Mouse (Mus musculus): ENCODE data around the gene Nppa. TPM values are rescaled to one million over a fixed set of nuclear protein-coding genes. Genes with fewer than 3 reads are reported as not detected.

Gene Nppa
- polyA plus RNA-seq, 1 experiment from 2014 or later = 1.3 TPM

DNA sequence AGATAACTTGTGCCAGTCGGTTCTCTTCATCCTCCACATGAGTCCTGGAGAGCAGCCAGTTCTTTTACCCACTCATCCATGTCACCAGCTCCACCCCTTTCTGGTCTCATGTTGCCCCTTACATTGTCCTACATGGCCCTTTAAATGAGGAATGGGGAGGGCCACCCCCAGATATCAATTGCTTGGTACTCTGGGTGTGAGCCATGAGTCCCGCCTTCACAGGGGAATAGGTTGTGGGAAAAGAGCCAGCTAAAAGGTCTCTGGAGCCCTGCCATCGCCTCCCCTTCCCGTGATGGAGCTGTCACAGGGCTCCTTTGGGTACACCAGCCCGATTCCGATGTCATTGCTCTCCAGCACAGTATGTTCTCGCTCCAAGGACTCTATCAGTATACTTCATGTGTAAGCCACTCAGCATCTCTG is 21.1 kb upstream of the Nppa start:
- H3K27me3 ChIP-seq (replicated peaks) = 0 out of 2 replicates have a peak, but pooled peaks cover 8% of the 10 kb centered on the region
- WGBS (ENCODE audit: insufficient replicate concordance) = 66% methylated on average over 7 of the region's 7 CpGs

DNA sequence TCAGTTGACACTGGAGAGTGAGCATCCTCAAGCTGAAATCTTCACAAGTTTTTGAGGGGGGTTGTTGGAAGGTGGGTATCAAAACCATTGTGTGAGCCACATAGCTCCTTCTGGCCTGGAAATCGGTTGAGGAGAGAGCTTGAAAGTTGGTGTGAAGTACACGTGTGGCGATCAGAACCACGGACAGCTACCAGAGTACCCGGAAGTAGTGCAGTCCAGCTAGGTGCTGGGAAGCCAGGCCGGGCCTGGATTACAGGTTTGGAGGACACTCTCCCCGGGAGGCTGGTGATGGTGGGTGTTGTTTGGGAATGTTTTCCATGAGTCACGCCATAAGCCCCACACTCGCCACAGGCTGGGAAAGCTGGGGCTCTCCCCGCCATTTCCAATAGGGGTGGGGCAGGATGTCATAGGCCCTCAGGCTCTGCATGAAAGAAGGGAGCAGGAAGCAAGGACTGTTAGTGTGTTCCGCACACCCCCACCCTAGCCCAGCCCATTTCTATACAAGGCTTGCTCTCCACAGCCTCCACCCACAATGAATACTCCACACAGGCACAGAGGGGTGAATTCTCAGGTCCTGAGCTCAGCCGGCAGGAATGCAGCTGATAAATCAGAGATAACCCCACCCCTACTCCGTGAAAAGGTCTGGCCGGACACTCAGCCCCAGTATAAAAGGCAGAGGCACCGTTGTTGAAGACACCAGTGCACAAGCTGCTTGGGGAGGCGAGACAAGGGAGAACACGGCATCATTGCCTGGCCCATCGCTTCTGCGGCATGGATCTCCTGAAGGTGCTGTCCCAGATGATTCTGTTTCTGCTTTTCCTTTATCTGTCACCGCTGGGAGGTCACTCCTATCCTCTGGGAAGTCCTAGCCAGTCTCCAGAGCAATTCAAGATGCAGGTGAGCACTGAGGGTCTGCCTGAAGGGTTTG is 15.1 kb upstream of the Nppa start, which contains the start of gene Nppb:
Gene Nppb (plus strand): TSS at position 584 of the 928 bp plus-strand sequence.
- no peaks in the 10 kb centered on the region for H3K36me3 ChIP-seq
- no peaks in the 10 kb centered on the region for H3K9me3 ChIP-seq (replicated peaks)
- ATAC-seq = 0 out of 2 replicates have a peak, but pooled peaks have one; percentile 35
- H3K4me3 ChIP-seq = no peak within 1 kb of the TSS
- WGBS (ENCODE audit: insufficient replicate concordance) = 22% methylated on average over 20 of the region's 20 CpGs
- H3K4me1 ChIP-seq = 0 out of 2 replicates have a peak, but pooled peaks cover 4% of the 10 kb centered on the region
- H3K27ac ChIP-seq = no peak within 1 kb of the TSS
- peak within 1 kb of the TSS; percentile 25; the same call in 1 of the 2 replicates for H3K4me2 ChIP-seq
- H3K9ac ChIP-seq = no peak within 1 kb of the TSS
- H3K27me3 ChIP-seq (replicated peaks) = peaks cover 25% of the 10 kb centered on the region

More for the DNA sequence above, 21.1 kb upstream of the Nppa start:
- Histone ChIP-seq H3K4me2 (no peak overlapping the region), H3K36me3 (no peaks in the 10 kb centered on the region), H3K4me1 (peaks cover 9% of the 10 kb centered on the region), H3K4me3 (no peak overlapping the region), H3K27ac (no peak overlapping the region), H3K9me3 (replicated peaks) (no peaks in the 10 kb centered on the region), H3K9ac (no peak overlapping the region)
- no peak for ATAC-seq

- 39% methylated on average over 7 of the region's 7 CpGs for WGBS (ENCODE audit: insufficient replicate concordance)
- Histone ChIP-seq H3K9ac (no peak overlapping the region), H3K27ac (no peak overlapping the region), H3K4me2 (no peak overlapping the region), H3K4me3 (no peak overlapping the region), H3K27me3 (replicated peaks) (0 out of 2 replicates have a peak, but pooled peaks cover 4% of the 10 kb centered on the region), H3K9me3 (replicated peaks) (no peaks in the 10 kb centered on the region), H3K36me3 (no peaks in the 10 kb centered on the region), H3K4me1 (no peaks in the 10 kb centered on the region)
- ATAC-seq = no peak
Observed at GRCm38 (mm10) chr4:147993571-147994095, 6.9 kb upstream of the Nppa start.

- Histone ChIP-seq H3K27me3 (replicated peaks) (no peaks in the 10 kb centered on the region), H3K9me3 (replicated peaks) (no peaks in the 10 kb centered on the region), H3K4me1 (no peaks in the 10 kb centered on the region), H3K4me2 (no peak overlapping the region), H3K4me3 (no peak overlapping the region), H3K27ac (no peak overlapping the region), H3K36me3 (no peaks in the 10 kb centered on the region), H3K9ac (no peak overlapping the region)
- no peak for ATAC-seq
- WGBS (ENCODE audit: insufficient replicate concordance) = 60% methylated on average over 3 of the region's 3 CpGs
Observed at GRCm38 (mm10) chr4:147995311-147995710, 5.2 kb upstream of the Nppa start.

DNA sequence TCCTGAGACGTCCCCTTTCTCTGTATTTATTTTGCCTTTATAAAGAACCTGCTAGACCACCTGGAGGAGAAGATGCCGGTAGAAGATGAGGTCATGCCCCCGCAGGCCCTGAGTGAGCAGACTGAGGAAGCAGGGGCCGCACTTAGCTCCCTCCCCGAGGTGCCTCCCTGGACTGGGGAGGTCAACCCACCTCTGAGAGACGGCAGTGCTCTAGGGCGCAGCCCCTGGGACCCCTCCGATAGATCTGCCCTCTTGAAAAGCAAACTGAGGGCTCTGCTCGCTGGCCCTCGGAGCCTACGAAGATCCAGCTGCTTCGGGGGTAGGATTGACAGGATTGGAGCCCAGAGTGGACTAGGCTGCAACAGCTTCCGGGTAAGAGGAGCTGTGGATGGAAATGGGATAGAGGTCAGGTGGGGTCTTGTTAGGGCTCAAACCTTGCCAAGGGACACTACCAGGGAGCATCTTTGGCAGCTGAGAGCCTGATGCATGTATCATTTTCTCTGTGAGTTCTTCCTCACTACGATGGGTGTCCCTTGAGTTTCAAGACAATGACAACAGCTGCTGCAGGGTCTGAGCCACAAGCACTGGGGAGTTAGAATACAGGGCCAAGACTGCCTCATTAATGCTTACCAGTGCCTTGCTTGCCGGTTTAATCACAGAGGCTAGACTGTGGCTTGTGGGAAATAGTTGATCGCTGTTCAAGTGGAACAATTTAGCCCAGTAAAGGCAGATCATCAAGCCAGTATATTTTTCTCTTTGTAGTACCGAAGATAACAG is 679 bp downstream of the Nppa start:
- no peak overlapping the region for H3K4me3 ChIP-seq

DNA sequence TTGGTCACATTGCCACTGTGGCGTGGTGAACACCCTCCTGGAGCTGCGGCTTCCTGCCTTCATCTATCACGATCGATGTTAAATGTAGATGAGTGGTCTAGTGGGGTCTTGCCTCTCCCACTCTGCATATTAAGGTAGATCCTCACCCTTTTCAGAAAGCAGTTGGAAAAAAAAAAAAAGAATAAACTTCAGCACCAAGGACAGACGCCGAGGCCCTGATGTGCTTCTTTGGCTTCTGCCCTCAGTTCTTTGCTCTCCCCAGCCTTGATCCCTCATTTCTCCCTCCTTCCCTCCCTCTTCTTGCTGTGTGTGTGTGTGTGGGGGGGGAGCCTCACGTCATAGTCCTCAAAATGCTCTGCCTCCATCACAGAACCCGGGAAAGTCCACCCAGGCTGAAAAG is 1.3 kb downstream of the Nppa start:
- no peak for ATAC-seq
- H3K9ac ChIP-seq = no peak overlapping the region
- H3K27ac ChIP-seq = no peak overlapping the region
- 41% methylated on average over 8 of the region's 8 CpGs for WGBS (ENCODE audit: insufficient replicate concordance)
- H3K4me2 ChIP-seq = no peak overlapping the region
- no peak overlapping the region for H3K4me3 ChIP-seq
- H3K9me3 ChIP-seq (replicated peaks) = no peaks in the 10 kb centered on the region
- 0 out of 2 replicates have a peak, but pooled peaks cover 4% of the 10 kb centered on the region for H3K27me3 ChIP-seq (replicated peaks)
- no peaks in the 10 kb centered on the region for H3K4me1 ChIP-seq
- H3K36me3 ChIP-seq = peaks cover 13% of the 10 kb centered on the region

More for the DNA sequence above, 679 bp downstream of the Nppa start:
- 74% methylated on average over 17 of the region's 17 CpGs for WGBS (ENCODE audit: insufficient replicate concordance)
- no peak overlapping the region for H3K27ac ChIP-seq
- H3K36me3 ChIP-seq = peaks cover 6% of the 10 kb centered on the region
- ATAC-seq = no peak
- 0 out of 2 replicates have a peak, but pooled peaks cover 4% of the 10 kb centered on the region for H3K27me3 ChIP-seq (replicated peaks)
- H3K4me2 ChIP-seq = no peak overlapping the region
- H3K9me3 ChIP-seq (replicated peaks) = no peaks in the 10 kb centered on the region
- H3K9ac ChIP-seq = no peak overlapping the region
- no peaks in the 10 kb centered on the region for H3K4me1 ChIP-seq

- no peak overlapping the region for H3K4me2 ChIP-seq
- peaks cover 38% of the 10 kb centered on the region for H3K36me3 ChIP-seq
- H3K27me3 ChIP-seq (replicated peaks) = 0 out of 2 replicates have a peak, but pooled peaks cover 4% of the 10 kb centered on the region
- no peaks in the 10 kb centered on the region for H3K9me3 ChIP-seq (replicated peaks)
- WGBS (ENCODE audit: insufficient replicate concordance) = 84% methylated on average over 7 of the region's 7 CpGs
- ATAC-seq = no peak
- no peak overlapping the region for H3K27ac ChIP-seq
- no peaks in the 10 kb centered on the region for H3K4me1 ChIP-seq
- H3K4me3 ChIP-seq = no peak overlapping the region
- H3K9ac ChIP-seq = no peak overlapping the region
Observed at GRCm38 (mm10) chr4:148004361-148004760, 3.8 kb downstream of the Nppa start.

DNA sequence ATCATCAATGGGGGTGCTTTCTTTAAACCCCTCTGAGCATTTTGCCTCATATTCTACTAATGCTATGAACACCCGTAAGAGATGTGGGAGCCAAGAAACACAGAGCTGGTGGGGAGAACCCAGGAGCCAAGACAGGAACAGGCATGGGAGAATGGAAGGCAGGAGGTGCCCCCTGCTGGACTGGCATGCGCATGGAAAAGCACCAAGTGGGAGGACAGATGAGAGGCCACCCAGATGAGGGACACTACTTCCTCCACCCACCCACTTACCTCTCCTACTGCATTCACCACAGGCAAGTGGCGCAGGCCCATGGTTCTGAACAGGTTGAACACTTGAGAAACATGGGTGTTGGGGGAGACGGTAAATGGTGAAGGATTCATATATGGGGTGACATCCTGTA is 7.9 kb downstream of the Nppa start:
- no peak for ATAC-seq
- H3K27me3 ChIP-seq (replicated peaks) = no peaks in the 10 kb centered on the region
- H3K4me2 ChIP-seq = no peak overlapping the region
- WGBS (ENCODE audit: insufficient replicate concordance) = 80% methylated on average over 4 of the region's 4 CpGs
- no peaks in the 10 kb centered on the region for H3K4me1 ChIP-seq
- H3K4me3 ChIP-seq = no peak overlapping the region
- H3K27ac ChIP-seq = no peak overlapping the region
- no peaks in the 10 kb centered on the region for H3K9me3 ChIP-seq (replicated peaks)
- peaks cover 79% of the 10 kb centered on the region for H3K36me3 ChIP-seq
- H3K9ac ChIP-seq = no peak overlapping the region

DNA sequence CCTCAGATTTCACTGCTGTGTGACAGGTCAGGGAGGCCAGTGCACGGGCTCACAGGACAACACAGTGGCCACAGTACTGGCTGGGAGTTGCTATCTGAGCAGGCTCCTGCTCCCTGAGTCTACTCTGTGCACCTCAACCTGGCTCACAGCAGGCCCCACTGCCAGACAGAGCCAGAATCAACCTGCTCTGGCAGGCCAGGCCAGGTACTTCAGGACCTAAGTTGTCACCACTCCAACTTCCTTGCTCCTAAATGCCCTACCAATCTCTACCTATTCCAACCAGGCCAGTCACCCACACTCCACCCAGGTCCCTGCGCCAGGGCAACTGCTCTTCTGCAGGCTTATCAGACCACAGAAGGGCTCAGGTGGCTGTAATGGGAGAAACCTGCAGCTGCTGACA is 9.1 kb downstream of the Nppa start:
- 84% methylated on average over 2 of the region's 2 CpGs for whole genome bisulfite sequencing (ENCODE audit: insufficient replicate concordance)
- no peaks in the 10 kb centered on the region for H3K27me3 ChIP-seq (replicated peaks)
- H3K9ac ChIP-seq = no peak overlapping the region
- no peaks in the 10 kb centered on the region for H3K4me1 ChIP-seq
- H3K27ac ChIP-seq = no peak overlapping the region
- no peaks in the 10 kb centered on the region for H3K9me3 ChIP-seq (replicated peaks)
- H3K4me3 ChIP-seq = no peak overlapping the region
- no peak for ATAC-seq
- H3K4me2 ChIP-seq = no peak overlapping the region
- peaks cover 91% of the 10 kb centered on the region for H3K36me3 ChIP-seq

- Histone ChIP-seq H3K27me3 (replicated peaks) (no peaks in the 10 kb centered on the region), H3K9me3 (replicated peaks) (no peaks in the 10 kb centered on the region), H3K36me3 (peaks cover 99% of the 10 kb centered on the region), H3K4me3 (no peak overlapping the region), H3K9ac (no peak overlapping the region), H3K4me1 (no peaks in the 10 kb centered on the region), H3K27ac (no peak overlapping the region), H3K4me2 (no peak overlapping the region)
- 76% methylated on average over 3 of the region's 3 CpGs for WGBS (ENCODE audit: insufficient replicate concordance)
- ATAC-seq = no peak
Observed at GRCm38 (mm10) chr4:148011332-148011731, 10.8 kb downstream of the Nppa start.

DNA sequence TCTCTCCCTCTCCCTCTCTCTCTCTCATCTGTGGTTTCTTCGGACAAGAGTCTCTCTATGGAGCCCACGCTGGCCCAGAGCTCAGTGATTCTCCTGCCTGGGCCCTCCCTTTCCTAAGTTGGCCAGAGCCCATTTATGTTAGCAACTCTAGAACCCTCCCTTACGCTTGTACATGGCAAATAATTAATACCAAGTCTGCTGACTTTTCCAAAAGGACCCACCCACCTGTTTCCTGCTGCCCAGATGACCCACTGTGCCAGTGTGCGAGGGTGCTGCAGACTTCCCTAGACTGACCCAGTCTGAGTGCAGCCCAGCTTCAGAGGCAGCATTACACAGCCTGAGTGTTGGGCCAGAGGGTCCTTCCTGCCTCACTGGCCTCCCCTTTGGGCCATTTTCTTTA is 11.7 kb downstream of the Nppa start:
- peaks cover 99% of the 10 kb centered on the region for H3K36me3 ChIP-seq
- no peaks in the 10 kb centered on the region for H3K27me3 ChIP-seq (replicated peaks)
- no peak overlapping the region for H3K9ac ChIP-seq
- no peak overlapping the region for H3K4me2 ChIP-seq
- no peak overlapping the region for H3K4me3 ChIP-seq
- no peak for ATAC-seq
- H3K9me3 ChIP-seq (replicated peaks) = no peaks in the 10 kb centered on the region
- H3K27ac ChIP-seq = no peak overlapping the region
- WGBS (ENCODE audit: insufficient replicate concordance) = 78% methylated on average over 4 of the region's 4 CpGs
- H3K4me1 ChIP-seq = no peaks in the 10 kb centered on the region
